Mouse (Mus musculus): ENCODE results near the gene Fkbp10.

Fkbp10 gene

DNA sequence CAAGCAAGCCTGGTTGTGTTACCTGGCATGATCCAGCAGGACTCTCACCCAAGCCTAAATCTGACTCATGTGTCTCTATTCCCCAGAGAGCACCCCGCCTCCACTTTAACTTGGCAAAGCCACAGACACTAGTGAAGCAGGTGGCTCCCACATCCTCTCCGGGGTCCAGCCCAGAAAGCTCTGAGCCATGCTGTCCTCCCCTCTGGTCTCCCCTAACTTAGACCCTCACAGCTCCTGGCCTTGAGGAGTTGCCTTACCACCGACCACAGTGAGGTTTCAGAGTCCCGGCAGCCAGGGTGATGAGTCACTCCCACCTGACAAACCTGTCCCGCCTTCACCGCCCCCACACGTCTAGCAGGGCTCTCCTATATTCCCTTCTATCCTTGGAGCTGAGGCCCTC is 21.8 kb upstream of the Fkbp10 start:
- in situ Hi-C loops (cut with MboI; ENCODE audit: low sequenced_read_pairs): no loop called here

DNA sequence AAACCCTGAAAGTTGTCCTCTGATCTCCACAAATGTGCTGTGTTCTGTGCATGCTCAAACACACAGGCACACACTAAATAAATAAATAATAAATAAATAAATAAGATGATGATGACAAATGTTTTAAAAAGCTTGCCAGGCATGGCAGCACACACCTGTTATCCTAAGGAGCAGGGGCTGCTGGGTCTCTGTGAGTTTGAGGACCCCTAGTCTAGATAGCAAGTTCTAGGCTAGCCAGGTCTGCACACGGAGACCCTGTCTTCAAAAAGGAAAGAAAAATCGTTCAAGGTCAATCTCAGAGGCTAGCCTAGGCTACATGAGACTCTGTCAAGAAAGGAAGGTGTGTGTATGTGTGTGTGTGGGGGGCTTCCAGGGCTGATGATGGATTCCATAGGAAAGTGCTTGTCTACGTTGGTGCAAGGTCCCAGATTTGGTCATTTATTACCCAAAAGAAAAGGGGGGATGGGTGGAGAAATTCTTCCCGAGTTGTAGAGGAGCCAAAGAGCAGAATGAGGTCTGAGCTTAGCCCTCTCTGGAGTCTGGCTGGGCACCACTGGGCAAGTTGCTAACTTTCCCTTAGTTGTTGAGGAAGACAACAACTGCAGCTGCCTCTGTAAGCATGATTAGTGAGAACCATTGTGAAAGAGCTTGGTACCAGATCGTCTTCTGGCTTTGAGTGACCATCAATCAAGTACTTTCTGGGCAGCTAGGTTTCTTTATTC is 21.0 kb upstream of the Fkbp10 start:
- in situ Hi-C loops (cut with MboI; ENCODE audit: low sequenced_read_pairs): no loop called here

DNA sequence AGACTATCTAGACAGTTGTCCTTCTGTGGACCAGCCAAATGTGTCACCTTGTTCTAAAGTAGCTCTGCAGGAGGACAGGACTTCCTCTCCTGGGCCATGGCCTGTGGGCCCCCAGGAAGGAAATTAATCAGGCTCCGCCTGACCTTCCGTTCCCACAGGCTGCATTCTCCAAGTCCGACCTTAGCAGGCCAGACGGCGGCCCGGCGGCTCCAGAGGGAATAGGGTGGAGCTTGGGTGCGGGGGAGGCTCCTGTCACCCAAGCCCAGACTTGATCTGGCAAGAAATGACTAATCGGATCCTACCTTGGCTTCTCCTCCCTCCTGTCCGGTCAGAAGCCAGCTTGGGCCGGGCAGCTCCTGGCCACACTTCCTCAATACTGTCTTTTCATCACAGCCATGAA is 20.3 kb upstream of the Fkbp10 start:
- in situ Hi-C loops (cut with MboI; ENCODE audit: low sequenced_read_pairs): no loop called here

DNA sequence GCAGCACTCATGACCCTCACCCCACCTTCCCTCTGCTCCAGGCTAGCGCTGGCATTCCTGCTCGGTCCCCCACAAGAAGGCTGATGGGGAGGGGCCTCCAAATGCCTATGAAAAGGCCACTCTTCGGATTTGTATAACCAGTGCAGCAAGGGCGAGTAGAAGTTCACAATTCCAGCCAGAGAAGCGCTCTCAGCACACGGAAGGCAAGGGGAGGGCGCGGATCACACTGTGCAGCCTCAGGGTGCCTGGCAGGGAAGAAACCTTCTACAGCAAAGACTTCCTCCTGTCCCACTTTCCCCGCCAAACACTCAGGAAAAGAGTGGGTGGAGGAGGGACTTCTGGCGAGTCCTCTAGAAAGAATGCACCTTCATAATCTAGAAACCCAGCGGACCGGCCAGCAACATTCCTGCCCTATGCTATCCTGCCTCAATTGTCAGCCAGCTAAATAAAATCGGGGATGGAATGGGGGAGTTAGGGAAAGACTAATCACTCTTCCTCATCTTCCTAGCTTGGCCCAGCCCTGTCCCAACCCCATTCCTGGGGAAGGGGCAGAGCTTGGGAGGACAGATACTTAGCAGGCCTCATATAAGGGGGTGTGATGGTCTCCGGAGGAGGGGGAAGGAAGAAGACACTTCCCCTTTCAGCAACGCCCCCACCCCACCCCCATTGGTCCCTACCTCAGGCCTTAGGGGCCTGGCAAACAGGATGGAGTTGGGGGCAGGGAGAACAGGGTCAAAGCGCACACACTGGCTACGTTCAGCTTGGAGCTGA is 19.5 kb upstream of the Fkbp10 start:
- in situ Hi-C loops (cut with MboI; ENCODE audit: low sequenced_read_pairs): no loop called here

DNA sequence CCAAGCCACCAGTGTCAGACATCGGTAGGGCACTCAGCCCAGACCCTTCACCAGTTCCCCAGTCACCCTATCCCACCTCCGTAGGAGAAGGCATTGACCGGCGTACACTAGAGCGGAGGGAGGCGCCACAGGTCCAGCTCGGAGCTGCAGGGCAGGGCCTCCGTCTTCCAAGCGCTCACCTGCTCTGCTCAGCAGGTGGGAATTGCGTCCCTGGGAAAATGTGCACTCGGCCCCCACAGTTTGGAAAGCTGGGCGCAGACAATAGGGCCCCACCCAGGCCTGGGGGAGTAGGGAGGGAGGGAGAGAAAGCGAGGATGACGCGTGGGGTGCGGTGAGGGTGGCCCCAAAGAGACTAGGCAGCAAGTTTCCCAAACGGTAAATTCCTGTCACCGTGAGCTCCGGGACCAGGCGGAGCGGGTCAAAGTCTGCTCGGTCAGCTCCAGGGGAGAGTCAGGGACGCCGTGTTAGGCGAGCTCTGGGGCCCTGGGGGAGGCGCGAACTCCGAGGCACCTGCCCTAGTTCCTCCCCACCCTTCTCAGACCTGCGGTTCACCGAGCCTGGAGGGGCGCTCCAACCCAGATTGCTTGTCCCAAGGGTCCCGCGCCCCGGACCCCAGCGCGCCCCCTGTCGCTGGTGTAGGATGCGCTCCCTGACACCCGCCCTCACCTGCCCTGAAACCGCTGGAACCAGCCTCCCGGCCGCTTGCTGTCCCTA is 18.5 kb upstream of the Fkbp10 start:
- in situ Hi-C loops (cut with MboI; ENCODE audit: low sequenced_read_pairs): no loop called here

DNA sequence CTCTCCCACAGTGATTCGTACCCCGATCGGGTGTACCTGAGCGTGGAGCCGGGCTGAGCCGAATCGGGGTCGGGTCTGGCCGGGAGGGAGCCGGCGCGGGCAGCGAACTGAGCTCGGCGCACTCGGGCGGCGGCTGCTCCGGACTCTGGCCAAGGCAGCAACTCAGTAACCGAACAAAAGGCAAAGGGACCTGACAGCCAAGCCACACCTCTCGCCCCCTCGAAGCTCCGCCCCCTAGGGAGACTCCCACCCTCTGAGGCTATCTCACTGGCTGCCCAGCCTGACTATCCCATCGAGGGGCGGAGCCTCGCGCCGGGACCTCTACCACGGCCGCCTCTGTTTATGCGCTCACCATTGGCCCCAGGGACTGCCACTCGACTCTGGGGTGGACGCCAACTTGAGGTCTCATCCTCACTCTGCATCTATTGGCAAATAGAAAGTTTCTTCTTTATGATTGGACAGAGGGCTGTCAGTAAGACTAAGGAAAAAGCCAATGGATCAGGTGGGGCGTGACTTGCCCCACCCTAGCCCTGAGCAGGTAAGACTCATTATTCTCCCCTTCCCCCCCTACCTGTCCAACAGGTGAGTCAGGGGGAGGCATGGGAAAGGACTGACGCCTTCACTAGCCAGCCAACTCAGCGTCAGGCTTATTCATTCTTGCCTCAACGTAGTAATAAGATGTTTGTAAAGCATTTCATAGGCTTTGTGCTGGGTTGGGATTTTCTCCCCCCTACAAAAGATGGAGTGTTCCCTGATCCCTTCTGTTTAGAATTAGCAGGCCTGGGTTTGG is 17.7 kb upstream of the Fkbp10 start, which contains the start of gene Jup:
TSS of gene Jup (minus strand) at position 164 of the 790 bp plus-strand sequence.
- in situ Hi-C loops (cut with MboI; ENCODE audit: low sequenced_read_pairs): no loop called here

DNA sequence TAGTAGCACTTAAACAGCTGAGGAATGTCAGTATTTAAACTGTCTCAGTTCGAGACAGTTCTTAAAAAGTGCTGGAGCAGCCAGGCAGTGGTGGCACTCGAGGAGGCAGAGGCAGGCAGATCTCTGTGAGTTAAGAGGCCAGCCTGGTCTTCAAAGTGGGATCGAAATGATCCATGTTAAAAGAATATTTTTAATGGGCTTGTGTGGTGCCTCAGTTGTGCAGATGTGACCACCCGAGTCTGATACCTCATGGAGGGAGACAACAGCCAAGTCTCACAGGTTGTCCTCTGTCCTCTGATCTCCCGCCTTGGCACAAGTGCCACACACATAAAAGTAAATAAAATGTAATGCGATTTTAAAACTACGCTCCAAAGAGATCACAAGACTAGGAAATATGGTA is 17.0 kb upstream of the Fkbp10 start:
- in situ Hi-C loops (cut with MboI; ENCODE audit: low sequenced_read_pairs): no loop called here

DNA sequence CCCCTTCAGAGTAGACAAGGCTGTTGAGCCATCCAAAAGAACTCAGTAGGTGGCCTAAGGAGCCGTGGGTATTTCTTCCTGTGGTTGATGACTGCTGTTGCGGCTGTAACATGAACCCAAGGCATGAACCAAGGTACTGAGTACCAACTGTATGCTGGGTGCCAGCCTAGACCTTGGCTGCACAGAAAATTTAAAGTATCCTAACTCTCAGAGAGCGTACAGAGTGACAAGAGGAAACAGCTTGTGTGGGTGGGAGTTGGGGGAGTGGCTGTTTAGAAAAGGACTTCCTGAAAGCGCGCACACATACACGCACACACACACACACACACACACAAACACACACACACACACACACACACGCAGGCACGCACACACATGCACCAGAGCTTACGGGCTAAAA is 16.2 kb upstream of the Fkbp10 start:
- in situ Hi-C loops (cut with MboI; ENCODE audit: low sequenced_read_pairs): no loop called here

DNA sequence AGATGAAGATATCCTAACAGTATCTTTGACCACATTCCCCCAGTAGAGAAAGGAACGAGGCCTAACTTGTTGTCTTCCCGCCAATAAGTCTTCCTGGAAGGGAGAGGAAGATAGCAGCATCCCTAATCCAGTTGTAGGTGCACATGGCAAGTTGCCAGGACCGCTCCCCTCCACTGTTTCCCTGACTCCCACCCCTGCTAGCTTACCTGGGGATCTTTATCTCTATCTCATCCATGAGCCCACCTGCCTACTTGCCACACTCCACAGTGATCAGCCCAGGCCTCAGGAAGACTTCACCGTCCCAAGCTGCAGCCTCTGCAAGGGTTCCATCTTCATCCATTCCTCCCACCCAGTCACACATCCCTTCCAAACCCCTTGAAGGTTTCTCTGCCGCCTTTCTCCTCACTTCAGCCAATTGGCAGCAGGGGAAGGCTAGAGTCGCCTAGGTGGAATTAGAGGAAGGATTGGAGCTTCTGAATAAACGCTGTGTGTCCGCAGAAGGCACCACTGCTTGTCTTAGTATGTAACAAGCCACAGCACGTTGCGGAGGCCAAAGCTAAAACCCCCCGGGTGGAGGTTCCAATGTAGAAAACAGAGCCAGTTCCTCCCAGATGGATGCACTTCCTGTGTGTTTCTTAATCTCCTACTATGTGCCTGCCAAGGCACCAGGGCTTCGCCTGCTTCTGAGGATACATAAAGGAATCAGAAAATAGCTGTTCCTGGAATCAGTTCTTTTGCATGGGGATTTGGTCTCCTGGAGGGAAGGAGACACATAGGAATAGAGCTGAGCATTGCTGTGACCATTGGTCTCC is 15.6 kb upstream of the Fkbp10 start:
- in situ Hi-C loops (cut with MboI; ENCODE audit: low sequenced_read_pairs): no loop called here

DNA sequence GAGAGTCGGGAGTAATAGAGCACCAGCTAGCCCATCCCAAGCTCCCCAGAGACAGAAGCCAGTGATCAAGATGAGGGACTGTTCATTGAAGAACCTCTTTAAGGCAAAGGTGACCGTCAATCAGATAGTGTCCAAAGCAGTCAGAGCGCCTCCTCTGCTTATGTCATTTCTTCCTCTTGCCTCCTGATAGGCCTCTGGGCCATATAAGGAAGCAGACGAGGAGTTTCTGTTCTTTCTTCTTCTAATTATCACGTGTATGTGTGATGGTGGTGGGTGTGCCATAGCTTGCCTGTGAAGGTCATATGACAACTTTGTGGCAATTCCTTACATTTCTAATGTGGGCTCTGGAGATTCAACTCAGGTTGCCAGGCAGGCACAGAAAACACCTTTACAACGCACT is 14.7 kb upstream of the Fkbp10 start:
- in situ Hi-C loops (cut with MboI; ENCODE audit: low sequenced_read_pairs): no loop called here

DNA sequence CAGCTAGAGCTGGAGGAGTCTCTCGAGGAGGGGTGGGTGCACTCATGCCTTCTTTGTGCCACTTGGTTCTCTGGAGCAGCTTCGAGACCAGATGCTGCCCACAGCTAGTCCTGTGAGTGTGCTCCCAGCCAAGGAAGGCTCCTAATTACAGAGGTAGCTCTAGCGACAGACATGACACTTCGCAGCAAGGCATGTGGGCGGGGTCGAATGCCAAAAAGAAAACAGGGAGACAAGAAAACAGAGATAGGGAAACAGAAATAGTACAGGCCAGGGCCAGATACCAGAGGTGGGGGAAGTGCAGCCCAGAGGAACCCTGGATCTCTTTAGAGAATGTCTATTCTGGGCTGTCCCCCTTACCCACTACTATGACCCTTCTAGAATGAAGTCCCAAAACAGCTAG is 13.3 kb upstream of the Fkbp10 start:
- in situ Hi-C loops (cut with MboI; ENCODE audit: low sequenced_read_pairs): no loop called here

DNA sequence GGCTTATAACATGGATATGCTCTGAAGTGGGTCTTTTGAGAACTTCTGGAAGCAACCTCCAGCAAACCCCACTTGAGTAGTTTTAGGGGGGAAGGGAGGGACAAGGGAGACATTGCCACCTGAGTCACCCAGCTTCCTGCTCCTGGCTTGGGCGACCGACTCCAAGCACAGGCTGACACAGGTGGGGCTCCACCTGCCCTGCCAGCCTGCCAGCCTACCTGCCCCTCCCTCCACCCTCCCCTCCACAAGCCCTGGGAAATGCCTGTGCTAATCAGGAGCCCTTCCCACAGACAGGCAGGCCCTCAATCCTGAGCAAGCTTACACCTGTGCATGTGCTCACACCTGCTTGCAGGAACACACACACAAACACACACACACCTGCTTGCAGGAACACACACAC is 12.8 kb upstream of the Fkbp10 start:
- in situ Hi-C loops (cut with MboI; ENCODE audit: low sequenced_read_pairs): no loop called here

DNA sequence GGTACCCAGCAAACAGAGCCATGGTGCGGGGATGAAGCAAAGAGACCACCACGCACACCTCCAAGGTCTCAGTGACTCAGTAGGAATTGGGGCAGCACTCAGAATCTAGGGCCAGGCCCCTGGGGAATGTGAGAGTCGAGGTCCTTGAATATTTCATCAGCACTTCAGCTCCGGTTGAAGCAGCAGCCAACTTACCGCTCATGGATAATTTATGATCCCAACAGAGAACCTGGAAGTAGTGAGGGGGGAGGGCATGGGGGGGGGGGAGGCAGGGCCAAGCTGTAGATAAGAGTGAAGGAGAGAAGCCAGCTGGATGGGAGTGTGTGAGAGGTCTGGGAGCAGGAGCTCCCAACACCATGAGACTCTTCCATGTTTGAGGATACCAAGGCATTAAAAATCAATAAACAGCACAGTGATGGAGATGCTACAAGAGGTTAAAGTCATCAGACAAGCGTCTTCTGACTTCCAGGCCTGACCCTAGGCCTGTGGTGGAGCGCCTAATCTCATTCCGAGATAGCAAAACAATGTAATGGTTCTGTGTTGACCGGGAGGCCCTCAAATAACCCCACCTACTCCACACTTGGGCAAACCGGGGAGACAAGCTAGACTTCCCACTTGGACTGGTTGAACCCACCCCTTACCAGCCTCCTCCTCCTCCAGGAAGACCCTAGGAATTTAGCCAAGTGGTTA is 11.9 kb upstream of the Fkbp10 start:
- in situ Hi-C loops (cut with MboI; ENCODE audit: low sequenced_read_pairs): no loop called here

DNA sequence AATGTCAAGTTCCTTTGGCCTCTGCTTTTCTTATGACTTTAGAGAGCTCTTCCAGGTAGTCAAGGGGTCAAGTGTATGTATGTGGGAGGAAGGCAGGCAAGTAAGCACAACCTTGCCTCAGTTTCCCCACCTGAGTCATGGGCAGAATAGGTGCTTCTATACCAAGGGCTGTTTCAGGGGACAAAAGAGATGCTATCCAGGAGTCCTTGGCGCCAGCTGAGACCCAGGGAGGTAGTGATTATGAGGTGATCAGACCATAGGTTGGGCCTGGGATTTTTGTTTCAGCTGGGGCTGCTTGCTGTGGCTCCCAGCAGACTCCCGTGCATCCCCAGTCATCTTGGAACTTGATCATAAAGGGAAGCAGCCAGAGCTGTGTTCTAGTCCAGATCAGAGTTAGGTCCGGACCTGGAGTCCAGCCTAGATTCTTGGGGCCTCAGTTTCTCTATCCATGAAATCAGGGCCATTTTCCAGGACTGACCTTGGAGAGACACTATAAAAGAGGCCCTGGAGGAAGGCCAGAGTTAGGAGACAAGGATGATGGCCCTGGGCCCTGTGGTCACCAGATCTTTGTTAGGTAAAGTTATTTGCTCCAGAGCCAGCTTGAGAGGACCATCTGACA is 10.9 kb upstream of the Fkbp10 start:
- in situ Hi-C loops (cut with MboI; ENCODE audit: low sequenced_read_pairs): loop anchor here (5.0 kb wide), 1 partner anchor 32 kb away; no protein-coding TSS in a partner anchor

DNA sequence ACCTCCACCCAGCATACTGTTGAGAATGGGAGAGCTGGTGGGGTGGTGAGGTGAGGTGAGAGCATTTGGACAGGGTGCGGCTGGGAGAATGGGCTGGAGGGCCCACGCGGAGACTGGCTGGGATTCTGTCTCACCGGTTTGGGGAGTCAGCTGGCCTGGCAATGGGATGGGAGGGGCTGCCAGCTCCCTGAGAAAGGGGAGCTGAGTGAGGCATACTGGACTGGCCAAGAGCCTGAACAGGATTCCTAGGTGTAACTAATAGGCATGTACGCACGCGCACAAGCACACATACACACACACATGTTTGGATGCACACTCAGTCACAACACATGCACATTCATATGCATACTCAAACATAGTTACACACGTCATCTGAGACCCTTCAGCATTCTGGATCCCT is 9.2 kb upstream of the Fkbp10 start:
- in situ Hi-C loops (cut with MboI; ENCODE audit: low sequenced_read_pairs): loop anchor here (5.0 kb wide), 1 partner anchor 34 kb away; no protein-coding TSS in a partner anchor

DNA sequence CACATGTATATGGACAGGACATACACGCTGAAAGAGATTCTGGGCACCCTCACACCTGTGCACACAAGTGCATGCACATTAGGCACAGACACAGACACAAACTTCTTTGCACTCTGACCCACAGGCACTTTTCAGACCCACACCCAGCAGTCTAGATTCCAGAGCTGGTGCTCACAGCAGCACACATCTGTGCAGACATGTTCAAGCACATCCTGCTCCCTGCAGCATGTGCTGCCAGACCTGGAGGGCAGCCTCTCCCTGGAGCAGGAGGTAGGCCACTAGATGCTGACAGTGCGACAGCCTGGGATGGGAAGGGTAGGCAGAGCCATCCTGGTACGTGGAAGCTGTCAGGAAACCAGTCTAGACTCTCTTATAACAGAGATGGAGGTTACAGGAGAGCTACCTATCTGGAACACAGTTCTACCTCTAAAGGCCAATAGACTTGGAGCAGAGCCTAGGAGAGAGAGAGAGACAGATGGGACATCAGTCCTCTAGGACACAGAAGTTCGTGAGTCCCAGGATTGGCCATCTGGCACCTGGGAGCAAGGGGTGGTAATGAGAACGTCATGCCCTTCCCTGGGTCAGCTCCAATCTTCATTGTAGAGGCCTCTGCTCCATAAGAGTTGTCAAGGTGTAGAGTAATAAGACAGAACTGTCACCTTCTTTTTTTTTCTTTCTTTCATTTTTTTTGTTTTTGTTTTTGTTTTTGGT is 8.3 kb upstream of the Fkbp10 start:
- in situ Hi-C loops (cut with MboI; ENCODE audit: low sequenced_read_pairs): loop anchor here (5.0 kb wide), 1 partner anchor 35 kb away; no protein-coding TSS in a partner anchor

DNA sequence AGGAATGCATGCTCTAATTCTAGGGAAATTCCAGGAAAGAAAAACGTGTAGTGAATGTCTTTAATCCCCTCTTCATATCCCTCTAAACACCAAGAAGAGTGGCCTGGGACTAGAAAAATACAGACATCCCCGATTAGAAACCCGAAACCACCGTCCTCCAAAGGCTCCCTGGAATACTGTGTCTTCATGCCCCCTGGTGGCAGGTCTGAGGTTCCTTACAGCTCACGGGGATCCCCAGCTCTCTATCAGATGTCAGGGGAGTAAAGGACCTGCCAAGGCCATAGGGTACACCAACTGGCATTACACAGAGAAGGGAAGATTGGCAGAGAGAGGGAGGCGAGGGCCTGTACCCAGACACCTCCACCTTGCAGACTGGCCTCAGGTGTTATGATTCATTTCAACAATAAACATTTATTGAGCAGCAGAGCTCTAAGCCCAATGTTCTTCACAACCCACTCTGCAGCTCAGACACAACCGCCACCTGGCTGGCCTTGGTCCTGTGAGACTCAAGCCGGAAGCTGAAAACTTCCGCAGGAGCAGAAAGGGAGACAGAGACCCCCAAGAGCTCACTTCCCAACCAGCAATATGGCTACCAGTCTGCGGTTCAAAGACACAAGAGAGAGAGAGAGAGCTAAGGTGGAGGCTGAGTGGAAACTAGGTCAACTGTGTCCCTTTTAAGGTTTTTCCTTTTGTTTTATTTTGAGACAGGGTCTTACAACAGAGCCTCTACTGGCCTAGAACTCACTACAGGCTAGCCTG is 7.2 kb upstream of the Fkbp10 start:
- in situ Hi-C loops (cut with MboI; ENCODE audit: low sequenced_read_pairs): loop anchor here (5.0 kb wide), 1 partner anchor 36 kb away; no protein-coding TSS in a partner anchor
